Mouse (Mus musculus): ENCODE data around the gene Pcgf5.

DNA sequence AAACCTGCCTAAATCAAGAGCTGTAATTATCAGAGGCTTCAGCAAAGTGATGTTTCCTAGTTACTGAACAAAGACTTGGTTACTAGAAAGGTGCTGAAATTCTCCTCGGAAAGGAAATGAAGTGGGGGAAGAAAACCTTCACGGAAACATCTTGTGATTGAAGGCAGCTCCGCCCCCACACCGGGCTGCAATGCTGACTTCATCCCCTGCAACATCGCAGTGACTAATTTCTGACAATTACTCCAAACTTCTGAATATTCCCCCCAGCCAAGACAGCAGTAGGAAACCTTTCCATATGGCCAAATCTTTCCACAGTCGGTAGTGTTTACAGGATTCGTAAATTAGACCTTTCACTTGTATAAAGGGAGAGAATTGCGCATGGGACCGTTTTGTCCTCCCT, 129.0 kb downstream of the Pcgf5 start:
- TF ChIP-seq CTCF (IDR thresholded peaks at IDR 0.05; ENCODE audit: low read depth, low read length) (no peak), EP300 (IDR thresholded peaks at IDR 0.05; ENCODE audit: insufficient read depth, low read depth, low read length) (no peak)
